Mouse (Mus musculus): ENCODE measurements at regions not wholly inside any gene's neighbourhood (a gene's known extent, or its start where the extent isn't known, plus 50 kb on each side); places are given as distances from the start of the nearest gene placed in this dataset.

DNA sequence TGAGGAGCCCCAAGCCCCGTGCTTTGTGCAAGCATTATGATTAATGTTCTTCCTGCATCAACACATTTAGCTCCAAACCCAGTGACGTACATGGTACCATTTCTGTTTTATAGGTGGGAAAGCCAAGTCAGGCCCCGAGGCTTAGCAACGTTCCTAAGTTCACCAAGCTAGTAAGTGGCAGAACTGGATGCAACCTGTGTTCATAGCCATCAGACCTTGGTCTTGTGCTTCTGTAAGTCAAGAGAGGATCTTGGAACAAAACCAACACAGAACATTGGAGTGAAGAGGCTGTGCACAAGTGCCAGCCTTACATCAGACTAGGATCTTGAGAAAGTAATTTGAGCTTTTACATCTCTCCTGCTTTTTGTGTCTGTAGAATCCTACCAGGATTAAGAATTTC, 71.3 kb downstream of the Cdc7 start:
- no peak for ATAC-seq (ENCODE audit: extremely low read depth, insufficient number of reproducible peaks, low FRiP score, poor library complexity, severe bottlenecking)
- DNase-seq (ENCODE audit: low spot score) = no peak

GRCm38 (mm10) chr5:107035782-107036181, 71.7 kb downstream of the Cdc7 start:
- H3K9me3 ChIP-seq (replicated peaks) = no peaks in the 10 kb centered on the region
- DNase-seq (ENCODE audit: low spot score) (no peak), ATAC-seq (ENCODE audit: extremely low read depth, insufficient number of reproducible peaks, low FRiP score, poor library complexity, severe bottlenecking) (no peak)
- H3K36me3 ChIP-seq (replicated peaks) = no peaks in the 10 kb centered on the region
- H3K4me3 ChIP-seq (ENCODE audit: low read depth, low read length) = no peak overlapping the region
- TF ChIP-seq GATA1 (IDR thresholded peaks at IDR 0.05; ENCODE audit: borderline replicate concordance, low read length) (no peak), GATA2 (IDR thresholded peaks at IDR 0.05; ENCODE audit: borderline replicate concordance, low read depth, low read length) (no peak), TAL1 (conservative IDR thresholded peaks at IDR 0.05; ENCODE audit: low read depth, low read length) (no peak)
- no peaks in the 10 kb centered on the region for H3K4me1 ChIP-seq (ENCODE audit: insufficient read depth, low read depth, low read length)
- peaks cover 18% of the 10 kb centered on the region for H3K27me3 ChIP-seq (ENCODE audit: insufficient read depth, low read length)

More for the DNA sequence above, 71.3 kb downstream of the Cdc7 start:
- H3K9me3 ChIP-seq (replicated peaks) = no peaks in the 10 kb centered on the region
- peaks cover 20% of the 10 kb centered on the region for H3K27me3 ChIP-seq (ENCODE audit: insufficient read depth, low read length)
- H3K4me3 ChIP-seq (ENCODE audit: low read depth, low read length) = no peak overlapping the region
- H3K4me1 ChIP-seq (ENCODE audit: insufficient read depth, low read depth, low read length) = no peaks in the 10 kb centered on the region
- TF ChIP-seq POLR2AphosphoS5 (IDR thresholded peaks at IDR 0.05; ENCODE audit: insufficient replicate concordance, low read depth, low read length) = no peak
- no peaks in the 10 kb centered on the region for H3K36me3 ChIP-seq (replicated peaks)

- ATAC-seq (ENCODE audit: extremely low read depth, insufficient number of reproducible peaks, low FRiP score, poor library complexity, severe bottlenecking) (no peak), DNase-seq (ENCODE audit: low spot score) (no peak)
Measured at GRCm38 (mm10) chr5:107036475-107036874, 72.4 kb downstream of the Cdc7 start.

GRCm38 (mm10) chr5:107037087-107037486, 73.0 kb downstream of the Cdc7 start:
- ATAC-seq (ENCODE audit: extremely low read depth, insufficient number of reproducible peaks, low FRiP score, poor library complexity, severe bottlenecking) (no peak), DNase-seq (ENCODE audit: low spot score) (no peak)
- Histone ChIP-seq H3K4me1 (ENCODE audit: insufficient read depth, low read depth, low read length) (no peaks in the 10 kb centered on the region), H3K4me3 (ENCODE audit: low read depth, low read length) (no peak overlapping the region), H3K9me3 (replicated peaks) (no peaks in the 10 kb centered on the region), H3K27me3 (ENCODE audit: insufficient read depth, low read length) (peaks cover 7% of the 10 kb centered on the region; the same call in 1 of the 2 replicates), H3K36me3 (replicated peaks) (no peaks in the 10 kb centered on the region)
- TF ChIP-seq GATA1 (IDR thresholded peaks at IDR 0.05; ENCODE audit: borderline replicate concordance, low read length) = no peak
- TF ChIP-seq GATA2 (IDR thresholded peaks at IDR 0.05; ENCODE audit: borderline replicate concordance, low read depth, low read length) = no peak
- TF ChIP-seq TAL1 (conservative IDR thresholded peaks at IDR 0.05; ENCODE audit: low read depth, low read length) = no peak
- no peak for TF ChIP-seq POLR2AphosphoS5 (IDR thresholded peaks at IDR 0.05; ENCODE audit: insufficient replicate concordance, low read depth, low read length)
- TF ChIP-seq CTCF (IDR thresholded peaks at IDR 0.05; ENCODE audit: low read depth, low read length) = no peak

More at GRCm38 (mm10) chr5:107036475-107036874, 72.4 kb downstream of the Cdc7 start:
- Histone ChIP-seq H3K36me3 (replicated peaks) (no peaks in the 10 kb centered on the region), H3K9me3 (replicated peaks) (no peaks in the 10 kb centered on the region), H3K4me3 (ENCODE audit: low read depth, low read length) (no peak overlapping the region), H3K4me1 (ENCODE audit: insufficient read depth, low read depth, low read length) (no peaks in the 10 kb centered on the region), H3K27me3 (ENCODE audit: insufficient read depth, low read length) (peaks cover 12% of the 10 kb centered on the region)
- no peak for TF ChIP-seq GATA2 (IDR thresholded peaks at IDR 0.05; ENCODE audit: borderline replicate concordance, low read depth, low read length)
- no peak for TF ChIP-seq TAL1 (conservative IDR thresholded peaks at IDR 0.05; ENCODE audit: low read depth, low read length)
- TF ChIP-seq GATA1 (IDR thresholded peaks at IDR 0.05; ENCODE audit: borderline replicate concordance, low read length) = no peak
- no peak for TF ChIP-seq POLR2AphosphoS5 (IDR thresholded peaks at IDR 0.05; ENCODE audit: insufficient replicate concordance, low read depth, low read length)
- TF ChIP-seq CTCF (IDR thresholded peaks at IDR 0.05; ENCODE audit: low read depth, low read length) = no peak

DNA sequence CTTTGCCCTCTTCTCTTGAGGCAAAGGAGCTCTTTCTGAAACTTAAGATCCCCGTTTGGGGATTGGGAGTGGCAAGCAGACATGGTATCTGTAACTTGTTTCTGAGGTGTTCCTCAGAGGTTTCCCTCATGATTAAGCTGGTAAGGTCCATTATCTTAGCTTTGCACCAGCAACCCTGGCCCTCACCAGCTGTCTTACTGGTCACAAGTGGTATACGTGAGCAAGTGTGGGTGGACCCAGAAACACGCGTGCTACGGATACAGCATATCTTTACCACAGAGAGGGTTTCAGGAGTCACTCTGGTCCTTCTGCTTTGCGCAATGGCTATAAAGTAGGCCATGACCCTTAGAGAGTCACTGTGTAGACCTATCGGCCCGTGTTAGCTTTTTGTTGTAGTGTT, 75.2 kb downstream of the Cdc7 start:
- H3K4me1 ChIP-seq (ENCODE audit: insufficient read depth, low read depth, low read length) = no peaks in the 10 kb centered on the region
- ATAC-seq (ENCODE audit: extremely low read depth, insufficient number of reproducible peaks, low FRiP score, poor library complexity, severe bottlenecking) (no peak), DNase-seq (ENCODE audit: low spot score) (no peak)
- peaks cover 7% of the 10 kb centered on the region; the same call in 1 of the 2 replicates for H3K27me3 ChIP-seq (ENCODE audit: insufficient read depth, low read length)
- TF ChIP-seq GATA2 (IDR thresholded peaks at IDR 0.05; ENCODE audit: borderline replicate concordance, low read depth, low read length) (no peak), GATA1 (IDR thresholded peaks at IDR 0.05; ENCODE audit: borderline replicate concordance, low read length) (no peak), CTCF (IDR thresholded peaks at IDR 0.05; ENCODE audit: low read depth, low read length) (no peak), POLR2AphosphoS5 (IDR thresholded peaks at IDR 0.05; ENCODE audit: insufficient replicate concordance, low read depth, low read length) (no peak), TAL1 (conservative IDR thresholded peaks at IDR 0.05; ENCODE audit: low read depth, low read length) (no peak)
- no peaks in the 10 kb centered on the region for H3K36me3 ChIP-seq (replicated peaks)
- H3K9me3 ChIP-seq (replicated peaks) = no peaks in the 10 kb centered on the region
- H3K4me3 ChIP-seq (ENCODE audit: low read depth, low read length) = no peak overlapping the region

DNA sequence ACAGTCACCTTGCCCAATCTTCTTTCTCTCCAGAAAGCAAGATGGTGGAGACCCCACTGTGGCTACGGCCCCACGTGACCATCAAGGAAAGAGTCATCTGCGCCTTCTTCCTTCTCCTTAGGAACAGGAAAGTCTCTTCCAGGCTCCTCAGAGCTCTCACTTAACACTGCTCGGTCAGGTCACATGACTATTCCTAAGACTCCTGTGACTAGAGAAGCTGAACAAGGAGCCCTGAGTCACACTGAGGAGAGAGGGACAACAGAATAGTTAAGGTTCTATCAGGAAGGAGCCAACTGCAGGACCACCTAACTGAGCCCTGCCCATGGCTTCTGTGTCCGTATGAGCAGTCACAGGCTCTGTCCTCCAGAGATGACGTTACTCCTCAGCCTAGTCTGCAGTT, 75.8 kb downstream of the Cdc7 start:
- ATAC-seq (ENCODE audit: extremely low read depth, insufficient number of reproducible peaks, low FRiP score, poor library complexity, severe bottlenecking) (no peak), DNase-seq (ENCODE audit: low spot score) (no peak)
- Histone ChIP-seq H3K9me3 (replicated peaks) (no peaks in the 10 kb centered on the region), H3K27me3 (ENCODE audit: insufficient read depth, low read length) (peaks cover 7% of the 10 kb centered on the region; the same call in 1 of the 2 replicates), H3K4me3 (ENCODE audit: low read depth, low read length) (no peak overlapping the region), H3K36me3 (replicated peaks) (no peaks in the 10 kb centered on the region), H3K4me1 (ENCODE audit: insufficient read depth, low read depth, low read length) (no peaks in the 10 kb centered on the region)
- TF ChIP-seq GATA2 (IDR thresholded peaks at IDR 0.05; ENCODE audit: borderline replicate concordance, low read depth, low read length) = no peak
- TF ChIP-seq POLR2AphosphoS5 (IDR thresholded peaks at IDR 0.05; ENCODE audit: insufficient replicate concordance, low read depth, low read length) = no peak
- TF ChIP-seq TAL1 (conservative IDR thresholded peaks at IDR 0.05; ENCODE audit: low read depth, low read length) = no peak
- TF ChIP-seq GATA1 (IDR thresholded peaks at IDR 0.05; ENCODE audit: borderline replicate concordance, low read length) = no peak
- TF ChIP-seq CTCF (IDR thresholded peaks at IDR 0.05; ENCODE audit: low read depth, low read length) = no peak

- no peak for TF ChIP-seq GATA2 (IDR thresholded peaks at IDR 0.05; ENCODE audit: borderline replicate concordance, low read depth, low read length)
- TF ChIP-seq POLR2AphosphoS5 (IDR thresholded peaks at IDR 0.05; ENCODE audit: insufficient replicate concordance, low read depth, low read length) = no peak
- TF ChIP-seq CTCF (IDR thresholded peaks at IDR 0.05; ENCODE audit: low read depth, low read length) = no peak
- no peak for TF ChIP-seq GATA1 (IDR thresholded peaks at IDR 0.05; ENCODE audit: borderline replicate concordance, low read length)
- TF ChIP-seq TAL1 (conservative IDR thresholded peaks at IDR 0.05; ENCODE audit: low read depth, low read length) = no peak
- H3K36me3 ChIP-seq (replicated peaks) = no peaks in the 10 kb centered on the region
- H3K4me3 ChIP-seq (ENCODE audit: low read depth, low read length) = no peak overlapping the region
- H3K9me3 ChIP-seq (replicated peaks) = no peaks in the 10 kb centered on the region
- no peaks in the 10 kb centered on the region for H3K4me1 ChIP-seq (ENCODE audit: insufficient read depth, low read depth, low read length)
- peaks cover 7% of the 10 kb centered on the region; the same call in 1 of the 2 replicates for H3K27me3 ChIP-seq (ENCODE audit: insufficient read depth, low read length)
- ATAC-seq (ENCODE audit: extremely low read depth, insufficient number of reproducible peaks, low FRiP score, poor library complexity, severe bottlenecking) (no peak), DNase-seq (ENCODE audit: low spot score) (no peak)
Measured at GRCm38 (mm10) chr5:107040489-107040888, 76.4 kb downstream of the Cdc7 start.

Data from G1E (cell line).